Mouse (Mus musculus) lung, postnatal 0 days (tissue): ENCODE results near the gene Hs6st1. TPM values are rescaled to one million over a fixed set of nuclear protein-coding genes. Genes with fewer than 3 reads are reported as not detected.

ENCODE experiments used
- ATAC-seq: fragments of 200-750 bp; cut with Nextera tagmentation; 2 replicates; pipeline ENCODE4 v1.8.0; 2017; ENCODE audit warnings: moderate library complexity
- DNase-seq: peaks from one replicate; pipeline ENCODE4 v3.0.0-alpha.2; 2016; ENCODE audit warnings: low spot score
- H3K27ac ChIP-seq: fragments of 300-500 bp; sonication (generic); 2 replicates; pipeline ENCODE4 v1.5.1; 2014; ENCODE audit warnings: antibody characterized with exemption, mild to moderate bottlenecking, low read length, mixed read lengths
- H3K27me3 ChIP-seq: fragments of 300-500 bp; sonication (generic); replicated peaks from 2 replicates; pipeline ENCODE4 v1.6.1; 2014; ENCODE audit warnings: low read length, mixed read lengths; ENCODE audit not compliant: insufficient read depth
- H3K36me3 ChIP-seq: fragments of 300-500 bp; sonication (generic); 2 replicates; pipeline ENCODE4 v1.6.1; 2014; ENCODE audit warnings: low read length, mixed read lengths; ENCODE audit not compliant: insufficient read depth
- H3K4me1 ChIP-seq: fragments of 300-500 bp; sonication (generic); 2 replicates; pipeline ENCODE4 v1.6.1; 2014; ENCODE audit warnings: antibody characterized with exemption, low read depth, low read length, mixed read lengths; ENCODE audit not compliant: insufficient read depth
- H3K4me2 ChIP-seq: fragments of 300-500 bp; sonication (generic); replicated peaks from 2 replicates; pipeline ENCODE4 v1.6.1; 2014; ENCODE audit warnings: low read depth, mild to moderate bottlenecking, low read length, moderate library complexity, mixed read lengths
- H3K4me3 ChIP-seq: fragments of 300-500 bp; sonication (generic); 2 replicates; pipeline ENCODE4 v1.5.1; 2014; ENCODE audit warnings: low read depth, low read length
- H3K9ac ChIP-seq: fragments of 300-500 bp; sonication (generic); replicated peaks from 2 replicates; pipeline ENCODE4 v1.6.1; 2014; ENCODE audit warnings: low read depth, mild to moderate bottlenecking
- H3K9me3 ChIP-seq: fragments of 300-500 bp; sonication (generic); 2 replicates; pipeline ENCODE4 v1.6.1; 2016; ENCODE audit warnings: low read length, mixed read lengths
- CTCF ChIP-seq: IDR thresholded peaks from 2 replicates; pipeline ENCODE4 v1.5.1; 2016; ENCODE audit warnings: antibody characterized with exemption, mild to moderate bottlenecking
- EP300 ChIP-seq: IDR thresholded peaks from 2 replicates; pipeline ENCODE4 v1.6.1; 2016; ENCODE audit warnings: antibody characterized with exemption, mild to moderate bottlenecking, control low read depth
- WGBS: fragments of 180-500 bp; shearing (Covaris S2); extraction: QIAGEN DNeasy Blood & Tissue Kit; methylation state at CpG from one replicate; pipeline ENCODE4 v1.1.7; 2014; 5-methylcytosine and 5-hydroxymethylcytosine counted together
- polyA plus RNA-seq: library from polyadenylated mRNA; unstranded; fragments of >200 nt; fragmentation: Nextera tagmentation; extraction: Ambion mirVana; gene quantifications from 2 replicates; pipeline ENCODE4 v1.2.1, GENCODE M21; 2015

Gene Hs6st1
- polyA plus RNA-seq, 1 experiment from 2014 or later, result 4.9 TPM

- Histone ChIP-seq H3K4me1 (peaks cover 9% of the 10 kb centered on the region; the same call in 1 of the 2 replicates), H3K36me3 (no peaks in the 10 kb centered on the region), H3K4me3 (no peak overlapping the region), H3K27me3 (no peaks in the 10 kb centered on the region), H3K4me2 (0 out of 2 replicates have a peak overlapping the region, but pooled peaks have one; percentile 17), H3K9me3 (no peaks in the 10 kb centered on the region), H3K27ac (peak overlapping the region; percentile 85), H3K9ac (no peak overlapping the region)
- ATAC-seq, result peak; percentile 88
- TF ChIP-seq CTCF (peak; percentile 16; the same call in 1 of the 2 replicates), EP300 (peak; percentile 76)
- 43% methylated on average over 13 of the region's 13 CpGs for WGBS
- peak; percentile 90 for DNase-seq
These were observed 7.9 kb upstream of the Hs6st1 start for GRCm38 (mm10) chr1:36059959-36060953.

- H3K4me2 ChIP-seq, result no peak overlapping the region
- H3K9ac ChIP-seq, result no peak overlapping the region
- H3K36me3 ChIP-seq, result no peaks in the 10 kb centered on the region
- DNase-seq, result no peak
- no peaks in the 10 kb centered on the region for H3K27me3 ChIP-seq
- TF ChIP-seq EP300 (no peak), CTCF (no peak)
- no peaks in the 10 kb centered on the region for H3K9me3 ChIP-seq
- H3K27ac ChIP-seq, result peak overlapping the region; percentile 85
- H3K4me1 ChIP-seq, result peaks cover 13% of the 10 kb centered on the region; the same call in 1 of the 2 replicates
- ATAC-seq, result no peak
- no peak overlapping the region for H3K4me3 ChIP-seq
- WGBS, result 79% methylated on average over 11 of the region's 11 CpGs
These were observed 6.8 kb upstream of the Hs6st1 start for GRCm38 (mm10) chr1:36061211-36061915.

- H3K4me1 ChIP-seq, result peaks cover 13% of the 10 kb centered on the region; the same call in 1 of the 2 replicates
- H3K9ac ChIP-seq, result no peak overlapping the region
- H3K4me3 ChIP-seq, result no peak overlapping the region
- H3K27me3 ChIP-seq, result no peaks in the 10 kb centered on the region
- DNase-seq, result no peak
- WGBS, result 73% methylated on average over 11 of the region's 11 CpGs
- H3K4me2 ChIP-seq, result no peak overlapping the region
- TF ChIP-seq CTCF, result no peak
- no peak for TF ChIP-seq EP300
- H3K27ac ChIP-seq, result no peak overlapping the region
- no peaks in the 10 kb centered on the region for H3K36me3 ChIP-seq
- ATAC-seq, result no peak
- no peaks in the 10 kb centered on the region for H3K9me3 ChIP-seq
These were observed 6.0 kb upstream of the Hs6st1 start for GRCm38 (mm10) chr1:36062088-36062805.

DNA sequence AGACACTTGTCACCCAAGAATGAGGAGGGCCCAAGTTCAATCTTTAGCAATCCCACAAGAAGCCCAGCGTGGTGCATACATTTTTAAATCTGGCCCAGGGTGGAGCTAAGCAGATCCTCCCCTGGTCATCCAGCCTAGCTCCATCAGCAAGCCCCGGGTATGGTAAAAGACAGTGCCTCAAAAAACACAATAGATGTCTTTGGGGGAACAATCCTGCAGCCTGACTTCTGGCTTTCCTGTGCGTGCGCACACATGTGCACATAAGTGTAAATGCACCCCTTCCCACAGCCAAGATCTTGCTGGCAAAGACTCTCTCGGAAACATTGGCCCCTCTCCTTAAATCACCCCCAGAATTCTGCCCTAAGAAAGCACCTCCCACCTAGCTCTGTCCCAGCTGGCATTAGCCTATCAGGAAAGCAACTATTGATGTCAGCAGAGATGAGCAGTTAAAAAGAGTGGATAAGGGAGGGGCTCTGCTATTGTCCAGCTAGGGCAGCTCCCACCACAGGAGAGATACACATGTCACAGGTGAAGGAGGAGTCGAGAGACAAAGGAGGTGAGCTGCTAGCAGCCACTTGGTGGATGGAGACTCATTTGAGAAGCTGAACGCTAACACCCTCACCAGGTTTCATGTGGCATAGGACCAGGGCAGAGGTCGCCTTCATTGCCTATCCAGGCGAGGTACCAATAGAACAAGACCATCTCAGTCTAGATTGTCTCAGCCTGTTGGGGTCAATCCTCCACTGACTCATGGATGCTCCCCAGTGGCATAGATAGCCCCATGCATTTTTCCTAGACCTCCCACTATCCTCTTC, 5.2 kb upstream of the Hs6st1 start:
- Histone ChIP-seq H3K9ac (no peak overlapping the region), H3K36me3 (no peaks in the 10 kb centered on the region), H3K9me3 (no peaks in the 10 kb centered on the region), H3K27me3 (no peaks in the 10 kb centered on the region), H3K4me3 (no peak overlapping the region), H3K4me1 (peaks cover 13% of the 10 kb centered on the region; the same call in 1 of the 2 replicates), H3K4me2 (no peak overlapping the region), H3K27ac (no peak overlapping the region)
- ATAC-seq (no peak), DNase-seq (no peak)
- WGBS, result 73% methylated on average over 9 of the region's 9 CpGs
- TF ChIP-seq EP300 (no peak), CTCF (no peak)

GRCm38 (mm10) chr1:36063641-36063955, 4.6 kb upstream of the Hs6st1 start:
- TF ChIP-seq CTCF, result no peak
- no peak for TF ChIP-seq EP300
- H3K27me3 ChIP-seq, result no peaks in the 10 kb centered on the region
- H3K4me3 ChIP-seq, result no peak overlapping the region
- no peak overlapping the region for H3K4me2 ChIP-seq
- H3K4me1 ChIP-seq, result peaks cover 13% of the 10 kb centered on the region; the same call in 1 of the 2 replicates
- no peaks in the 10 kb centered on the region for H3K36me3 ChIP-seq
- no peak overlapping the region for H3K27ac ChIP-seq
- H3K9me3 ChIP-seq, result no peaks in the 10 kb centered on the region
- WGBS, result 81% methylated on average over 2 of the region's 2 CpGs
- no peak for DNase-seq
- ATAC-seq, result no peak
- H3K9ac ChIP-seq, result no peak overlapping the region
